Mouse (Mus musculus) neural tube, embryonic 15.5 days (tissue): ENCODE results near the gene D5Ertd579e. TPM values are rescaled to one million over a fixed set of nuclear protein-coding genes. Genes with fewer than 3 reads are reported as not detected.

Experiments used
- ATAC-seq: fragments of 200-750 bp; cut with Nextera tagmentation; 2 replicates; pipeline ENCODE4 v1.8.0; 2017; ENCODE audit warnings: mild to moderate bottlenecking, moderate TSS enrichment, moderate library complexity; ENCODE audit not compliant: low FRiP score
- H3K27ac ChIP-seq: fragments of 300-500 bp; sonication (generic); replicated peaks from 2 replicates; pipeline ENCODE4 v1.5.1; 2015; ENCODE audit warnings: mild to moderate bottlenecking, inconsistent platforms
- H3K27me3 ChIP-seq: fragments of 300-500 bp; sonication (generic); replicated peaks from 2 replicates; pipeline ENCODE4 v1.6.1; 2015; ENCODE audit warnings: inconsistent platforms
- H3K36me3 ChIP-seq: fragments of 300-500 bp; sonication (generic); 2 replicates; pipeline ENCODE4 v1.6.1; 2015; ENCODE audit warnings: inconsistent platforms
- H3K4me1 ChIP-seq: fragments of 300-500 bp; sonication (generic); 2 replicates; pipeline ENCODE4 v1.6.1; 2015; ENCODE audit warnings: inconsistent platforms
- H3K4me2 ChIP-seq: fragments of 300-500 bp; sonication (generic); 2 replicates; pipeline ENCODE4 v1.6.1; 2015; ENCODE audit warnings: inconsistent platforms, mild to moderate bottlenecking, moderate library complexity
- H3K4me3 ChIP-seq: fragments of 300-500 bp; sonication (generic); replicated peaks from 2 replicates; pipeline ENCODE4 v1.5.1; 2015; ENCODE audit warnings: mild to moderate bottlenecking, inconsistent platforms
- H3K9ac ChIP-seq: fragments of 300-500 bp; sonication (generic); replicated peaks from 2 replicates; pipeline ENCODE4 v1.6.1; 2015; ENCODE audit warnings: mild to moderate bottlenecking, inconsistent platforms
- H3K9me3 ChIP-seq: fragments of 300-500 bp; sonication (generic); replicated peaks from 2 replicates; pipeline ENCODE4 v1.6.1; 2016; ENCODE audit warnings: inconsistent platforms
- WGBS: fragments of 180-500 bp; shearing (Covaris S2); methylation state at CpG from one replicate; pipeline ENCODE4 v1.1.7; 2015; ENCODE audit warnings: mixed read lengths; 5-methylcytosine and 5-hydroxymethylcytosine counted together
- polyA plus RNA-seq: library from polyadenylated mRNA; unstranded; fragments of >200 nt; fragmentation: Nextera tagmentation; extraction: Ambion mirVana; gene quantifications from 2 replicates; pipeline ENCODE4 v1.2.1, GENCODE M21; 2015

Gene D5Ertd579e
- polyA plus RNA-seq, 1 experiment from 2014 or later: 29.1 TPM

DNA sequence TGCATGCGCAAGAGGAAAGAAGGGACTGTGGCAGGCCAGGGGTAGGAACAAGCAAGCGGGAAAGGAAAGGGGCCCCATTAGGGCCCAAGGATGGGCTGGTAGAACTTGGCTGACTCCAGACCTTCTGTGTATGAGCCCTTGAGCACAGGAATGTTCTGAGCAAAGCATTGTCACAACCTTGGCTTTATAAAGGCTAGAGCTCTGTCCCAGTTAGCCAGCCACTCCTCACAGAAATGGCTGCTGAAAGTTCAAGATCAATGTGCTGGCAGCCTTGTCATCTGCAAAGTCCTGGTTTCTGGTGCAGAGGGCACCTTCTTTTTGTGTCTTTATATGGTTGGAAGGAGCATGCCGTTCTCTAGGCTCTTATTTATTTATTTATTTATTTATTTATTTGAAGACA is 23.8 kb upstream of the D5Ertd579e start:
- Histone ChIP-seq H3K36me3 (no peaks in the 10 kb centered on the region), H3K27ac (no peak overlapping the region), H3K4me3 (no peak overlapping the region), H3K4me1 (no peaks in the 10 kb centered on the region), H3K9ac (no peak overlapping the region), H3K27me3 (no peaks in the 10 kb centered on the region), H3K4me2 (no peak overlapping the region), H3K9me3 (no peaks in the 10 kb centered on the region)
- WGBS: 85% methylated on average over 3 of the region's 3 CpGs
- ATAC-seq: no peak

DNA sequence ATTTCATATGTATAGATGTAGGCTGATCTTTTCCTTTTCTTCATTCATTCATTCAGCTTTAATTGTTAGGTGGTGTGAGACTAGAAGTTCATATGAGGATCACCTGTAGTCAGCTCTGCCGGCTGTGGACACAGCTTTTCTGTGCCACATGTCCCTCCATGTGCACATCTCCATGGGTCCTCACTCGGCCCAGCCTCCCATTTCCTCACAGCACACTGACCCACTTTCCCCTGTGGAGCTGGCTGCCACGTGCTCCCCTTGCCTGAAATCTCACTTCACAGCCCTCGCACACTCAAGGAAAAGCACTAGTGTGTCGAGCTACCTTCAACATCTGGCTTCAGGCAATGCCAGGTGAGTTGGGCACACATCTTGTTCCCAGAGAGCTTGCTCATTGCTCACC is 23.3 kb upstream of the D5Ertd579e start:
- Histone ChIP-seq H3K4me1 (no peaks in the 10 kb centered on the region), H3K9me3 (no peaks in the 10 kb centered on the region), H3K27ac (no peak overlapping the region), H3K4me3 (no peak overlapping the region), H3K4me2 (no peak overlapping the region), H3K27me3 (no peaks in the 10 kb centered on the region), H3K36me3 (no peaks in the 10 kb centered on the region), H3K9ac (no peak overlapping the region)
- 83% methylated on average over 5 of the region's 5 CpGs for WGBS
- ATAC-seq: no peak

- H3K27ac ChIP-seq: no peak overlapping the region
- WGBS: 82% methylated on average over 3 of the region's 3 CpGs
- H3K4me2 ChIP-seq: no peak overlapping the region
- H3K9me3 ChIP-seq: no peaks in the 10 kb centered on the region
- H3K4me1 ChIP-seq: peaks cover 5% of the 10 kb centered on the region
- H3K36me3 ChIP-seq: no peaks in the 10 kb centered on the region
- ATAC-seq: no peak
- H3K27me3 ChIP-seq: no peaks in the 10 kb centered on the region
- H3K4me3 ChIP-seq: no peak overlapping the region
- no peak overlapping the region for H3K9ac ChIP-seq
Observed at GRCm38 (mm10) chr5:36717889-36718288, 22.1 kb upstream of the D5Ertd579e start.

DNA sequence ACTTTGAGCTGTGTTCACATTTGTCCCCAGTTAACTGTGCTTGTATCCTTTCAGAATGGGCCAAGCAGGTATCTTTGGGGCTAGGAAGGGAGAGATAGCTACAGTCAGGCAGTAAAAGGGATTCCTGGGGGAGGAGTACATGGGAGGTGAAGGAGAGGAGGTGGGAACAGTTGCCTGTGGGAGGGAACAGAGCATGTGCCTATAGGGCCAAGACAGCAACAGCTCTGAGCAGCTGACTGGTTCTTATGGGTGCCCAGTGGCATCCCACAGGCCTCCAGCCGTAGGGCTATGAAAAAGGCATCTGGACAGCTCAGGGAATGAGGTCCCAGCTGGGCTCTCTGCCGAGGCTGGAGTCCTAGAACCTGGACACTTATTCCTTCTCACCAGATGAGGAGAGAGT is 21.0 kb upstream of the D5Ertd579e start:
- ATAC-seq: no peak
- H3K4me3 ChIP-seq: no peak overlapping the region
- peaks cover 11% of the 10 kb centered on the region for H3K4me1 ChIP-seq
- H3K27me3 ChIP-seq: no peaks in the 10 kb centered on the region
- H3K4me2 ChIP-seq: no peak overlapping the region
- no peaks in the 10 kb centered on the region for H3K36me3 ChIP-seq
- no peak overlapping the region for H3K27ac ChIP-seq
- no peaks in the 10 kb centered on the region for H3K9me3 ChIP-seq
- no peak overlapping the region for H3K9ac ChIP-seq
- WGBS: 47% methylated on average over 2 of the region's 2 CpGs

GRCm38 (mm10) chr5:36714832-36715231 is 19.0 kb upstream of the D5Ertd579e start:
- no peak for ATAC-seq
- H3K27me3 ChIP-seq: no peaks in the 10 kb centered on the region
- H3K36me3 ChIP-seq: no peaks in the 10 kb centered on the region
- H3K4me1 ChIP-seq: peaks cover 11% of the 10 kb centered on the region
- H3K9ac ChIP-seq: no peak overlapping the region
- H3K9me3 ChIP-seq: no peaks in the 10 kb centered on the region
- H3K27ac ChIP-seq: no peak overlapping the region
- no peak overlapping the region for H3K4me2 ChIP-seq
- no peak overlapping the region for H3K4me3 ChIP-seq
- WGBS: 82% methylated on average over 3 of the region's 3 CpGs

- Histone ChIP-seq H3K9me3 (no peaks in the 10 kb centered on the region), H3K36me3 (no peaks in the 10 kb centered on the region), H3K4me2 (no peak overlapping the region), H3K4me1 (peaks cover 11% of the 10 kb centered on the region), H3K4me3 (no peak overlapping the region), H3K9ac (no peak overlapping the region), H3K27ac (no peak overlapping the region), H3K27me3 (no peaks in the 10 kb centered on the region)
- ATAC-seq: no peak
- 94% methylated on average over 6 of the region's 6 CpGs for WGBS
Observed at GRCm38 (mm10) chr5:36713693-36714092, 17.9 kb upstream of the D5Ertd579e start.

- 12% methylated on average over 31 of the region's 31 CpGs for WGBS
- Histone ChIP-seq H3K27me3 (no peaks in the 10 kb centered on the region), H3K27ac (no peak overlapping the region), H3K9ac (0 out of 2 replicates have a peak overlapping the region, but pooled peaks have one; percentile 28), H3K4me1 (peaks cover 11% of the 10 kb centered on the region), H3K36me3 (no peaks in the 10 kb centered on the region), H3K4me3 (peak overlapping the region; percentile 20), H3K4me2 (peak overlapping the region; percentile 58), H3K9me3 (no peaks in the 10 kb centered on the region)
- ATAC-seq: peak; percentile 53; the same call in 1 of the 2 replicates
Observed at GRCm38 (mm10) chr5:36712553-36713534, 17.0 kb upstream of the D5Ertd579e start.

DNA sequence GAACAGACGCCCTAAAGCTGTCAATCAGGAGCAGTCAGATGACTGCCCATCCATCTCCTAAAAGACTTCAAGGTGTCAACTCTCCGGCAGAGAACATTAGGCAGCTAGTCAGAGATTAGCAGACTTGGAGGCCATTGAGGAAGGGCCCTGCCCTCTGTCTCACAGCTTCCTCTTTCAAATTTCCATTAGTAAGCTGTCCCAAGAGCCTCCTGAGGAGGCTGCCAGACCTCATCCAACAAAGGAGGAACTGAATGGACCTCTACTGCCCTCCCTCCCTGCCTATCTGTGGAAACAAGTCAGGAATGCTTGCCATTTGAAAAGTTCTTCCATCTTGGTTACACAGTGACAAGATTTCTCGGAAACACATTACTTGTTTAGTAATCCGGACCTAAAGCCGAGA is 16.0 kb upstream of the D5Ertd579e start:
- H3K4me2 ChIP-seq: no peak overlapping the region

DNA sequence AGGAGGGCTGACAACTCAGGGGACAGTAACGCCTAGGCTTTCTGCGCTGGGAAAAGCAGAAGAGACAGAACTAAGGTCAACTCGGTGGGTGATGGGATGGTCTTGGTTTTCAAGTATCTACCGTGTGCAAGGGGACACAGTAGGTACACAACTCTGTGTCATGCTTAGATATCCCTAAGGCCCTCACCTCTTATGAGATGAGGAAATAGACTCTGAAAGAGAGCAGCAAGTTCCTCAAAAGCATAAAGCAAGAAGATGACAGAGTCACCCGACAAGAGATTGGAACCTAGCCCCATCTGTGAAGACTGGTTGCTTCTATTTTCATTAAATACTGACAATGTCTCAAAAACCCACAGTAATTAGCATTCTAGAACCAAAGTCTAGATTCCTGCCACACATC is 10.0 kb upstream of the D5Ertd579e start:
- ATAC-seq: no peak
- H3K4me1 ChIP-seq: no peaks in the 10 kb centered on the region
- H3K9me3 ChIP-seq: no peaks in the 10 kb centered on the region
- H3K4me2 ChIP-seq: no peak overlapping the region
- H3K36me3 ChIP-seq: no peaks in the 10 kb centered on the region
- no peak overlapping the region for H3K27ac ChIP-seq
- H3K9ac ChIP-seq: no peak overlapping the region
- WGBS: 79% methylated on average over 5 of the region's 5 CpGs
- no peak overlapping the region for H3K4me3 ChIP-seq
- H3K27me3 ChIP-seq: no peaks in the 10 kb centered on the region

More for the DNA sequence above, 16.0 kb upstream of the D5Ertd579e start:
- Histone ChIP-seq H3K36me3 (no peaks in the 10 kb centered on the region), H3K27me3 (no peaks in the 10 kb centered on the region), H3K9me3 (no peaks in the 10 kb centered on the region), H3K4me3 (no peak overlapping the region), H3K4me1 (peaks cover 11% of the 10 kb centered on the region), H3K9ac (no peak overlapping the region), H3K27ac (no peak overlapping the region)
- 44% methylated on average over 5 of the region's 5 CpGs for WGBS
- no peak for ATAC-seq

DNA sequence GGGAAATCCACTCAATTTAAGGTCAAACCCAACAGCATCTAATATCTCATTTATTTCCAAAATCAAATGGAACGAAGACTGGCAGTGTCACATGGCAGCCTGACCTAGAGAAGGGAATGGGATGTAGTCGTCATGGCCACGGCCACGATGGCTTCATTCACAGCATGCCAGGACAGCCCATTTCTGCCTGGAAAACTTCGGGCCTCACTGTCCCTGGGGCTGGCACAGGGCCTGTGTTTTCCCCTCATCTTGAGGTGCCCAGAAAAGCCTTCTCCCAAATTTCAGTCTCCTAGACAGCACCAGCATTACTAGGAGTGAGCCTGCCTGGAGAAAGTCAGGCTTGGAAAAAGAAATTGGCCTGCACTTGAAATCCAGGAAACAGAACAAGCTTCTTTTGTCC is 9.6 kb upstream of the D5Ertd579e start:
- Histone ChIP-seq H3K9me3 (no peaks in the 10 kb centered on the region), H3K4me2 (no peak overlapping the region), H3K4me1 (no peaks in the 10 kb centered on the region), H3K27me3 (no peaks in the 10 kb centered on the region), H3K9ac (no peak overlapping the region), H3K27ac (no peak overlapping the region), H3K36me3 (no peaks in the 10 kb centered on the region), H3K4me3 (no peak overlapping the region)
- WGBS: 77% methylated on average over 5 of the region's 5 CpGs
- ATAC-seq: no peak

DNA sequence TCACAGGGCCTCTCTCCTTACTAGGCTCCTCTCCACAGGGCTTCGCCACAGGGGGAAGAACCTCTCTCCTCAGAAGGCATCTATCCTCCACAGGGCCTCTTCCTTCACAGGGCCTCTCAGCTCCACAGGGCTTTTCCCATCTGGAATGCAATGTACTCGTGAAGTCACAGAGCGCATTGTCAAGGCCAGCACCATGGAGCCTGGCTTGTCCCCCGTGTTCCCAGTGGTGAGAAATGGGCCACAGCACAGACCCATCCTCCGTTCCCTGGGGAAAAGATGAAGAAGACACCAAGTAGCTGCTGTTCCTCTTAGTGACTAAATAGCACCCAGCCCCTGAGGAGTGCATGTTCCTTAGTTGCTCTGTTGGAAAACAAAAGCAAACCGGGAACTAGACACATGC is 8.9 kb upstream of the D5Ertd579e start:
- ATAC-seq: no peak
- H3K9ac ChIP-seq: no peak overlapping the region

GRCm38 (mm10) chr5:36700939-36701620 is 5.3 kb upstream of the D5Ertd579e start:
- H3K4me3 ChIP-seq: no peak overlapping the region
- no peaks in the 10 kb centered on the region for H3K9me3 ChIP-seq
- H3K4me2 ChIP-seq: no peak overlapping the region
- no peak overlapping the region for H3K27ac ChIP-seq
- H3K27me3 ChIP-seq: no peaks in the 10 kb centered on the region
- H3K9ac ChIP-seq: no peak overlapping the region
- 81% methylated on average over 6 of the region's 6 CpGs for WGBS
- no peak for ATAC-seq
- peaks cover 6% of the 10 kb centered on the region for H3K4me1 ChIP-seq
- no peaks in the 10 kb centered on the region for H3K36me3 ChIP-seq

More for the DNA sequence above, 8.9 kb upstream of the D5Ertd579e start:
- WGBS: 75% methylated on average over 6 of the region's 6 CpGs
- Histone ChIP-seq H3K4me2 (no peak overlapping the region), H3K27me3 (no peaks in the 10 kb centered on the region), H3K9me3 (no peaks in the 10 kb centered on the region), H3K4me1 (no peaks in the 10 kb centered on the region), H3K4me3 (no peak overlapping the region), H3K36me3 (no peaks in the 10 kb centered on the region), H3K27ac (no peak overlapping the region)
